Mouse (Mus musculus) embryonic facial prominence, embryonic 11.5 days (tissue): Measurements from ENCODE around the gene Ldhal6b. TPM values are rescaled to one million over a fixed set of nuclear protein-coding genes. Genes with fewer than 3 reads are reported as not detected.
A peak's percentile ranks its signal among the peaks of the same experiment; 100 is the strongest.

Source experiments
- ATAC-seq: fragments of 200-750 bp; cut with Nextera tagmentation; replicated peaks from 2 replicates; pipeline ENCODE4 v1.8.0; 2017; ENCODE audit warnings: low read depth; ENCODE audit not compliant: insufficient number of reproducible peaks, low FRiP score, low TSS enrichment
- DNase-seq: peaks from one replicate; pipeline ENCODE4 v3.0.0-alpha.2; 2015; ENCODE audit warnings: low spot score
- H3K27ac ChIP-seq: fragments of 300-500 bp; sonication (generic); replicated peaks from 2 replicates; pipeline ENCODE4 v1.5.1; 2014; ENCODE audit warnings: mild to moderate bottlenecking, low read depth, low read length, control low read depth
- H3K27me3 ChIP-seq: fragments of 300-500 bp; sonication (generic); 2 replicates; pipeline ENCODE4 v1.6.1; 2014; ENCODE audit warnings: mild to moderate bottlenecking, low read length, moderate library complexity, mixed read lengths; ENCODE audit not compliant: control insufficient read depth, insufficient read depth
- H3K36me3 ChIP-seq: fragments of 300-500 bp; sonication (generic); replicated peaks from 2 replicates; pipeline ENCODE4 v1.6.1; 2014; ENCODE audit warnings: low read depth, mild to moderate bottlenecking, low read length, moderate library complexity, mixed read lengths; ENCODE audit not compliant: control insufficient read depth, insufficient read depth
- H3K4me1 ChIP-seq: fragments of 300-500 bp; sonication (generic); 2 replicates; pipeline ENCODE4 v1.6.1; 2014; ENCODE audit warnings: low read length, mixed read lengths; ENCODE audit not compliant: control insufficient read depth, insufficient read depth
- H3K4me2 ChIP-seq: fragments of 300-500 bp; sonication (generic); 2 replicates; pipeline ENCODE4 v1.6.1; 2014; ENCODE audit warnings: low read depth, mild to moderate bottlenecking, control low read depth, low read length, moderate library complexity
- H3K4me3 ChIP-seq: fragments of 300-500 bp; sonication (generic); 2 replicates; pipeline ENCODE4 v1.5.1; 2014; ENCODE audit warnings: low read depth, low read length, control low read depth
- H3K9ac ChIP-seq: fragments of 300-500 bp; sonication (generic); replicated peaks from 2 replicates; pipeline ENCODE4 v1.6.1; 2014; ENCODE audit warnings: mild to moderate bottlenecking, control low read depth, low read length
- H3K9me3 ChIP-seq: fragments of 300-500 bp; sonication (generic); replicated peaks from 2 replicates; pipeline ENCODE4 v1.6.1; 2016; ENCODE audit warnings: mild to moderate bottlenecking, low read length, inconsistent platforms, mixed read lengths; ENCODE audit not compliant: control insufficient read depth
- WGBS: fragments of 180-500 bp; shearing (Covaris S2); extraction: QIAGEN DNeasy Blood & Tissue Kit; methylation state at CpG from one replicate; pipeline ENCODE4 v1.1.7; 2014; 5-methylcytosine and 5-hydroxymethylcytosine counted together
- polyA plus RNA-seq: library from polyadenylated mRNA; unstranded; fragments of >200 nt; fragmentation: Nextera tagmentation; extraction: Ambion mirVana; gene quantifications from 2 replicates; pipeline ENCODE4 v1.2.1, GENCODE M21; 2014

The Ldhal6b gene
- polyA plus RNA-seq, 1 experiment from 2014 or later = not detected

- no peak for DNase-seq
- Histone ChIP-seq H3K4me2 (no peak overlapping the region), H3K27ac (no peak overlapping the region), H3K4me1 (no peaks in the 10 kb centered on the region), H3K9me3 (no peaks in the 10 kb centered on the region), H3K4me3 (no peak overlapping the region), H3K36me3 (no peaks in the 10 kb centered on the region), H3K27me3 (no peaks in the 10 kb centered on the region), H3K9ac (no peak overlapping the region)
- 92% methylated on average over 4 of the region's 4 CpGs for WGBS
- no peak for ATAC-seq
These were observed 8.2 kb downstream of the Ldhal6b start for GRCm38 (mm10) chr17:5410336-5410735.

GRCm38 (mm10) chr17:5407030-5407429 is 11.5 kb downstream of the Ldhal6b start:
- Histone ChIP-seq H3K4me1 (peaks cover 4% of the 10 kb centered on the region; the same call in 1 of the 2 replicates), H3K4me2 (no peak overlapping the region), H3K9me3 (no peaks in the 10 kb centered on the region), H3K9ac (no peak overlapping the region), H3K36me3 (no peaks in the 10 kb centered on the region), H3K27ac (no peak overlapping the region), H3K4me3 (no peak overlapping the region), H3K27me3 (peaks cover 3% of the 10 kb centered on the region; the same call in 1 of the 2 replicates)
- no peak for ATAC-seq
- no peak for DNase-seq
- 86% methylated on average over 6 of the region's 6 CpGs for whole genome bisulfite sequencing

GRCm38 (mm10) chr17:5406566-5406965 is 12.0 kb downstream of the Ldhal6b start:
- WGBS = 40% methylated on average over 10 of the region's 10 CpGs
- peak; percentile 32 for DNase-seq
- Histone ChIP-seq H3K4me3 (no peak overlapping the region), H3K27me3 (peaks cover 3% of the 10 kb centered on the region; the same call in 1 of the 2 replicates), H3K36me3 (no peaks in the 10 kb centered on the region), H3K9ac (no peak overlapping the region), H3K4me1 (peaks cover 4% of the 10 kb centered on the region; the same call in 1 of the 2 replicates), H3K4me2 (no peak overlapping the region), H3K9me3 (no peaks in the 10 kb centered on the region), H3K27ac (no peak overlapping the region)
- no peak for ATAC-seq

- H3K27ac ChIP-seq = no peak overlapping the region
- H3K4me3 ChIP-seq = no peak overlapping the region
- no peaks in the 10 kb centered on the region for H3K9me3 ChIP-seq
- H3K4me2 ChIP-seq = no peak overlapping the region
- H3K9ac ChIP-seq = no peak overlapping the region
- no peaks in the 10 kb centered on the region for H3K36me3 ChIP-seq
- DNase-seq (no peak), ATAC-seq (no peak)
- H3K27me3 ChIP-seq = peaks cover 3% of the 10 kb centered on the region; the same call in 1 of the 2 replicates
- 81% methylated on average over 6 of the region's 6 CpGs for WGBS
- peaks cover 4% of the 10 kb centered on the region; the same call in 1 of the 2 replicates for H3K4me1 ChIP-seq
These were observed 14.7 kb downstream of the Ldhal6b start for GRCm38 (mm10) chr17:5403885-5404284.

GRCm38 (mm10) chr17:5402624-5403023 is 15.9 kb downstream of the Ldhal6b start:
- no peak overlapping the region for H3K27ac ChIP-seq
- no peak overlapping the region for H3K4me2 ChIP-seq
- H3K9ac ChIP-seq = no peak overlapping the region; the same call in 1 of the 2 replicates
- no peaks in the 10 kb centered on the region for H3K36me3 ChIP-seq
- peaks cover 3% of the 10 kb centered on the region; the same call in 1 of the 2 replicates for H3K27me3 ChIP-seq
- 29% methylated on average over 8 of the region's 8 CpGs for WGBS
- no peak overlapping the region for H3K4me3 ChIP-seq
- DNase-seq (peak; percentile 81), ATAC-seq (peak; percentile 41; the same call in 1 of the 2 replicates)
- H3K4me1 ChIP-seq = peaks cover 4% of the 10 kb centered on the region; the same call in 1 of the 2 replicates
- no peaks in the 10 kb centered on the region for H3K9me3 ChIP-seq

GRCm38 (mm10) chr17:5402069-5402468 is 16.5 kb downstream of the Ldhal6b start:
- Histone ChIP-seq H3K27me3 (peaks cover 3% of the 10 kb centered on the region; the same call in 1 of the 2 replicates), H3K4me2 (no peak overlapping the region), H3K4me1 (peaks cover 4% of the 10 kb centered on the region; the same call in 1 of the 2 replicates)

GRCm38 (mm10) chr17:5401288-5401687 is 17.3 kb downstream of the Ldhal6b start:
- H3K9me3 ChIP-seq = no peaks in the 10 kb centered on the region
- whole genome bisulfite sequencing = 87% methylated on average over 10 of the region's 10 CpGs

More at GRCm38 (mm10) chr17:5402069-5402468, 16.5 kb downstream of the Ldhal6b start:
- Histone ChIP-seq H3K27ac (no peak overlapping the region), H3K4me3 (no peak overlapping the region), H3K36me3 (no peaks in the 10 kb centered on the region), H3K9me3 (no peaks in the 10 kb centered on the region), H3K9ac (no peak overlapping the region)
- peak; percentile 78 for DNase-seq
- 4% methylated on average over 9 of the region's 9 CpGs for WGBS
- no peak for ATAC-seq

GRCm38 (mm10) chr17:5400435-5401090 is 18.0 kb downstream of the Ldhal6b start:
- 78% methylated on average over 14 of the region's 14 CpGs for WGBS
- peaks cover 3% of the 10 kb centered on the region; the same call in 1 of the 2 replicates for H3K27me3 ChIP-seq

More at GRCm38 (mm10) chr17:5401288-5401687, 17.3 kb downstream of the Ldhal6b start:
- no peaks in the 10 kb centered on the region for H3K36me3 ChIP-seq
- H3K4me3 ChIP-seq = no peak overlapping the region
- H3K27me3 ChIP-seq = peaks cover 3% of the 10 kb centered on the region; the same call in 1 of the 2 replicates
- DNase-seq = no peak
- H3K27ac ChIP-seq = no peak overlapping the region
- H3K4me2 ChIP-seq = no peak overlapping the region
- peaks cover 4% of the 10 kb centered on the region; the same call in 1 of the 2 replicates for H3K4me1 ChIP-seq
- no peak overlapping the region for H3K9ac ChIP-seq
- no peak for ATAC-seq

More at GRCm38 (mm10) chr17:5400435-5401090, 18.0 kb downstream of the Ldhal6b start:
- Histone ChIP-seq H3K9ac (no peak overlapping the region), H3K4me3 (no peak overlapping the region), H3K9me3 (no peaks in the 10 kb centered on the region), H3K4me1 (peaks cover 4% of the 10 kb centered on the region; the same call in 1 of the 2 replicates), H3K36me3 (no peaks in the 10 kb centered on the region), H3K4me2 (no peak overlapping the region), H3K27ac (no peak overlapping the region)
- DNase-seq = no peak
- ATAC-seq = no peak
